Mouse (Mus musculus): ENCODE measurements around the gene Sik3. TPM values are rescaled to one million over a fixed set of nuclear protein-coding genes. Genes with fewer than 3 reads are reported as not detected.
A peak's percentile ranks its signal among the peaks of the same experiment; 100 is the strongest.

Sik3 gene
- total RNA-seq, 2 experiments from 2014 or later: 67.9 to 69.1 TPM

DNA sequence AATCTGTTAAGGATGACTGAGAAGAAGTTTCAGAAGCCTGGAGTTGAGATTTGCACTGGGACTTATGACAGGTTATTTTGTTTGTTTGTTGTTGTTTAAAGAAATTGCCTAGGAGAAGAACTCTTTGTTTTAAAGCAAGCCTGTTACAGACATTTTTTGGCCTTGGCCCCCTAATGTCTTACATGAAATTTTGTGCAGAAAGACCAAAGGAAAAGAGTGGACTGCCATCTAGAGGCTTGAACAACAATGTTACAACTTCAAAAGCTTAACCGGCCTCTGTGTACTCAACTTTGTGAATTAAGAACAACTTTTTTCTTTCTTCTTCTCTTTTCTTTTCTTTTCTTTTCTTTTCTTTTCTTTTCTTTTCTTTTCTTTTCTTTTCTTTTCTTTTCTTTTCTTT is 179.0 kb downstream of the Sik3 start:
- DNase-seq: peak in 1 of 2 experiments; percentile 56

DNA sequence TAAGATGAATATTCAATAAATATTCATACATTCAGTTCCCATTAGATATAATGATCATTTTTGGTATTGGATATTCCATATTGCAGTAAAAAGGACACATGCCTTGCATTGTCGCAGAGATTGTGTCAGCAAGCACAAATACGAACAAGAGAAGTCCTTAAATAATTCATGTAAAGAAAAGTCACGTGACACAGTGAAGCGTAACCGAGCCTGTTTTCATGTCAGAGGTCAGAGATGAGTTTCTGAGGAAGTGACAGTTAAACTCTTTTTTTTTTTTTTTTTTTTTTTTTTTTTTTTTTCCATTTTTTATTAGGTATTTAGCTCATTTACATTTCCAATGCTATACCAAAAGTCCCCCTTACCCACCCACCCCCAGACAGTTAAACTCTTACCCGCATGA is 180.0 kb downstream of the Sik3 start:
- no peak for DNase-seq

DNA sequence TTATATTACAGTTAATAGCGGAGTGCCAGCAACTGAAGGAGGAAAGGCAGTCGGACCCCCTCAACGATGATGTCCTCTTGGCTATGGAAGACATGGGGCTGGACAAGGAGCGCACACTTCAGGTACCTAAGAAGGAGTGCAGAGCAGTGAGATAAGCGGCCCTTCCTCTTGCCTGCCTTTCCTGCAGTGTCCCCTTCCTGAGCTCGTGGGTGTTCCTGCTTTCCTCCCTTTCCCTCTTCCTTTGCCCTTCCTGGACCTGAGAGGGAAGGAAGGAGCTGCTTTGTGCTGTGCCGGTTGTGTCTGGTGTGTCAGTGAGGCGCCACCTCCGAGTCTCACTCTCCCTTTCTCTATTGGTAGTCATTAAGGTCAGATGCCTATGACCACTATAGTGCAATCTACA is 182.2 kb downstream of the Sik3 start:
- DNase-seq: no peak

DNA sequence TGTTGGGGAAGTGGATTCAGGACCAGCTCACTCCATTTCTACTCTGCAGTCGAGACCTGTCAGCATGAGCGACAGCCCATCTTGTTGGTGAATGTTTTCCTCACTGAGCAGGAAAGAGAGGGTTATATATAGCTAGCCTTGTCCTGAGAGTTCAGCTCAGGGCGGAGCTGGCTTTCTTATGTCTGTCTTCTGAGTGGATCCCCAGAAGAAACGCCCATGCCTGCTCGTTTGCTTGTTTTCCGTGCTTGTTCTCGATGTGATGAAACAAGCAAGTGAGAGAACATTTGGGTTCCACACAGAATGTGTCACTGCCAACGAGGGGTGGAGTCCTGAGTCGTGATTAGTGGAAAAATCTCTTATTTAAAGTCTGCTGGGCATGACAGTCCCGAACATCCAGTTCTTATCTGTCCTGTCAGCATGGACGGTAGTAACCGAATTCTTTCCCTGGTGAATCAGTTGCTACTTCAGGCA is 184.1 kb downstream of the Sik3 start:
- peak; percentile 86 to 90 for DNase-seq

DNA sequence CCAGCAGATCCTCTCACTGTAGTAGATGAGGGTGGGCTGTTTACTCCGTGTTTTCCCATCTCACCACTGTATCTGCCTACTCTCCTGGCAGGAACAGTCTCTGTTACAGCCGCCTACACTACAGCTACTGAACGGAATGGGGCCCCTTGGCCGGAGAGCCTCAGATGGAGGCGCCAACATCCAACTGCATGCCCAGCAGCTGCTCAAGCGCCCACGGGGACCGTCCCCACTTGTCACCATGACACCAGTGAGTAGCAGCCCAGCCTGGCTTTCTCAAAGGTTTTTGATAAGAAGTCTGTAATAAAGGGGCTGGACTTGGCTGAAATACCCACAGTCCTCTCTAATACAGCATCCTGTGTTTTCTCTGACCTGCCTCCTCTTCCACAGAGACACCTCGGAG is 185.8 kb downstream of the Sik3 start:
- peak; percentile 58 to 65 for DNase-seq

DNA sequence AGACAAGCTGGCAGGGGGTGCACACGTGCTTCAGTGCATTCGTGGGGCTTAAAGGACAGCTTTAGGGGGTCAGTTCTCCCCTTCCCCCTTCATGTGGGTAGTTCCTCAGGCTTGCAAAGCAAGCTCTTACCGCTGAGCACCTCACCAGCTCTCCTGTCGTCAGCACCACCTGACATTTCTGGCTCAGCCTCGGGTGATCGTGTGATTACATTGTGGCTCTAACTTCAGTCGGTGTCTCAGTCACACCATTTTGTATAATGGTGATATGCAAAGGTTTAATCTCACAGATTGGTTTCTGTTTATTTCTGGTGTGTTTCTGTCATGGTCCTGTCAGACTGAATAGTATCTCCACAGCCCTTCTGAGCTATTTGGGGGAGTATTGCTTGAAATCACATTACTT is 186.3 kb downstream of the Sik3 start:
- DNase-seq: no peak

DNA sequence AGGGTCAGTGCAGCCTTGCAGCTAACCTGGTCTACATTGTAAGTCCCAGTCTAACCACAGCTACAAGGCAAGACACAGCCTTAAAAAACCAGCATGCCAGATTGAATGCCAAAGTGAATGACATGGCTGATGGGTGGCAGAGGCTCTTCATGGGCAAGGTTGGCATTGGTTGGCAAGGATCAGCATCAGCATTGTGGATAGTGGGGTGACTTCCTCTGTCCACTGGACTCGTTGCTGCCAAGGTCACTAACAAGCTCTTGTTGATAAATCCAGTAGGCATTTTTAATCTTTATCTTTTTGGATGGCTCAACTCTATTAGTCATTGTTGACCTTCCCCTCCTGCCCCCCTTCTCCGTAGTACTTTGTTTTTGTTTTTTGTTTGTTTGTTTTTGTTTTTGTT is 187.0 kb downstream of the Sik3 start:
- DNase-seq: peak in 1 of 2 experiments; percentile 60

DNA sequence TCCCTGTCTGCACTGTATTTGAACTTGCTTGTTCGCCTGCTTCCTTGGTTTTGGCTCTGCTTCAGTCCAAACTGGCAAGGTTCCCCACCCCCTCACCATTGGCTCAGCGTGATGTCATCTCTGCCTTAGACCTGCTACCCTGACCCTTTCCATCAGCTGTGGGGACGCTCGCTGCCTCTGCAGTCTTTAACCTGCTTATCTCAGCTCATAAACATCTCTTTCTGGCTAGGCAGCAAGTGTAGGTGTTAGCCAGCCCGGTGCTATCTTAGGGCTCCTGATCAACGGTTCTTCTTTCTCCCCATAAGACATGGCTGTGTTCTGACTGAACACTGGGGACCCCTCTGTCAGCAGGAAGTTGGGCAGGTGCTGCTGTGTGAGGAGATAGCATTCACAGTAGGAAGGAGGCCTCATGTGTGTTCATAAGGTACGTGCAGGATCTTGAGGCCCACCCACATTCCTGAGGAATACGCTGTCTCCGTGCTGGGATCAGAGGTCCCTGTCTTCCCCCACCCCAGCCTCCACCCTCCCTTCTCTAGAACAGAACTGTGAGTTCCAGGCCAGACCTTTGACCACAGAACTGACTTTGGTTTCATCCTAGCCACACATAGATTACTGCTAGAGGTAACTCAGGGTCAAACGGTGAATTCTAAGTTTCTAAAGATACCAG is 194.3 kb downstream of the Sik3 start:
- peak in 1 of 2 experiments; percentile 22 for DNase-seq

DNA sequence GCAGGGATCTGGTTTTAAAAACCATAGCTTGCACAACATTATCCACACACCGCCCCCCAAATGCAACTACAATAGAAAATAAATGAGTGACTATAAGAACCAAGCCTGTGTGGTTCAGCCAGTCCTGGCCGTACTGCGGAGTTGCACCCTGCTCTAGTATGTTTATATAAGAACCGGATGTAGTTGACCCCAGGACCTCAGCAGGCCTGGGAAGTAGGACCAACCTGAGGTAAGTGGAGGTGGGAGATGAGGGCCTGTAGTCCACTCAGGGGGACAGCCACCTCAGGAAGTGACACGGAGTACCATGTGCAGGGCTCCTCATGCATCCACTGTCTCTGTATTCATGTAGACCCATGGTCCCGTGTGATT is 194.9 kb downstream of the Sik3 start:
- DNase-seq: no peak

DNA sequence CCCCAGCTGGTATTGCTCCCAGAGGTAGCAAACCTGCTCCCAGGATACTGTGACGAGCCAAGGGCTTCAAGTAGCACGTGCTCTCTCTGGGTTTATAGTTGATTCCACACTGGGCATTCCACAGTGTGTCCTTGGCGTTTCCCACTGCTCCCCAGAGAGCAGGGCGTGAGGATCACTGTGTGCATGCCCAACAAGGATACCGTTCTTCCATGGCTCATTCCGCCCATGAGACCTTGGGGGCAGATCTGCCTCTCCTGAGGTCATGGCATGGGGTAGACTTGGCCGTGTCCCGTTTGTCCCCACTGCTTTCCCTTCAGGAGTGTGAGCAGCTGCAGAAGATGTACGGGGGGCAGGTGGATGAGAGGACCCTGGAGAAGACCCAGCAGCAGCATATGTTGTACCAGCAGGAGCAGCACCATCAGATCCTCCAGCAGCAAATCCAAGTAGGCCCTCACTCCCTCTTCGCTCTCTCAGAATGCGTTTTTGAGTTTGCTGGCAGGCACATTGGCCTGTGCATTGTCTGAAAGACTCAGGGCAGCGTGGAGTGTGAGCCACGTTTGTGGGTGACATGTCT is 195.9 kb downstream of the Sik3 start:
- DNase-seq: no peak

DNA sequence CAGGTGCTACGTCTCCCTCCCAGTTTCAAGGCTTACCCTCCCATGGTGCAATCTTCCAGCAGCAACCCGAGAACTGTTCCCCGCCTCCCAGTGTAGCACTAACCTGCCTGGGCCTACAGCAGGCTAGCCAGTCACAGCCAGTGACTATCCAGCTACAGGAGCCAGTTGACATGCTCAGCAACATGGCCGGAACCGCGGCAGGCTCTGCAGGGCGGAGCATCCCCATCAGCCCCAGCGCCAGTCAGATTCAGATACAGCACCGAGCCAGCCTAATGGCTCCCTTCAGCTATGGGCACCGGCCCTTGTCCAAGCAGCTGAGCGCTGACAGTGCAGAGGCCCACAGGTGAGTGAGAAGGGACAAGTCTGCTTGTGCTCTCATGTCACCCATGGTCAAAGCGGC is 197.9 kb downstream of the Sik3 start:
- no peak for DNase-seq

DNA sequence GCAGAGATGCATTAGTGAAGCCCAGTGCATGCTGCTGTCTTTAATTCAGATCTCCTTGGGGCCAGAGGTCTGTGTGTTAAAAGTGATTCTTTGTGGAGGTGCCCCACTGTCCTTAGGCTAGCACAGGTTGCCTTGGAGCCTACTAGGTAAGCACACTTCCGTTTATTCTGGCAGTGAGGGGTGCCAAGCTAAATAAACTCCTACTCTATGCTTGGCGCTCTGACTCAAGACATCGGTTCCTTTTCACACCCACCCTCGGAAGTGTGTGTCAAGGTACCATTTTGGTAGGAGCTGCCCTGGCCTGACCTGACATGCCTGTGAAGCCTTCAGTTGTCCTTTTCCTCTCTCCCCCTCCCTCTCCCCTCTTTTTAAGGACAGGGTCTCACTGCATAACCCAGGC is 201.7 kb downstream of the Sik3 start:
- DNase-seq: no peak

DNA sequence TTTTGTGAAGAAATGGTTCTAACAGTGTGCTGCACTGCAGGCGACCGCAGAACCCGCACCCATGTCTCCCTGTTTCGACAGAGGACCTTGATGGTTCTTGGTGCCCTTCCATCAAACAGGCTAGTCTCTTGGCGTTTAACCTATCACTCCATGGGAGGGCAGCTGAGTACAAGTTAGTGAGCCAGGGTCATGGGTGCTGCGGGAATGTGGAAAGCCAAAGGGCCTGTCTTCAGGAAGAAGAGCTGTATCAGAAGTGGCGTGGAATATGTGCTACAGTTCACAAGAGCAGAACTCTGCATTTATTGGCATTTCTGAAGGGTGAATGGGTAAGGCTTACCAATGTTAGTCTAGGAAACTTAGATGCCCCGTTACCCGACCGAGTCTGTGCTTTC is 202.3 kb downstream of the Sik3 start:
- peak in 1 of 2 experiments; percentile 25 for DNase-seq

DNA sequence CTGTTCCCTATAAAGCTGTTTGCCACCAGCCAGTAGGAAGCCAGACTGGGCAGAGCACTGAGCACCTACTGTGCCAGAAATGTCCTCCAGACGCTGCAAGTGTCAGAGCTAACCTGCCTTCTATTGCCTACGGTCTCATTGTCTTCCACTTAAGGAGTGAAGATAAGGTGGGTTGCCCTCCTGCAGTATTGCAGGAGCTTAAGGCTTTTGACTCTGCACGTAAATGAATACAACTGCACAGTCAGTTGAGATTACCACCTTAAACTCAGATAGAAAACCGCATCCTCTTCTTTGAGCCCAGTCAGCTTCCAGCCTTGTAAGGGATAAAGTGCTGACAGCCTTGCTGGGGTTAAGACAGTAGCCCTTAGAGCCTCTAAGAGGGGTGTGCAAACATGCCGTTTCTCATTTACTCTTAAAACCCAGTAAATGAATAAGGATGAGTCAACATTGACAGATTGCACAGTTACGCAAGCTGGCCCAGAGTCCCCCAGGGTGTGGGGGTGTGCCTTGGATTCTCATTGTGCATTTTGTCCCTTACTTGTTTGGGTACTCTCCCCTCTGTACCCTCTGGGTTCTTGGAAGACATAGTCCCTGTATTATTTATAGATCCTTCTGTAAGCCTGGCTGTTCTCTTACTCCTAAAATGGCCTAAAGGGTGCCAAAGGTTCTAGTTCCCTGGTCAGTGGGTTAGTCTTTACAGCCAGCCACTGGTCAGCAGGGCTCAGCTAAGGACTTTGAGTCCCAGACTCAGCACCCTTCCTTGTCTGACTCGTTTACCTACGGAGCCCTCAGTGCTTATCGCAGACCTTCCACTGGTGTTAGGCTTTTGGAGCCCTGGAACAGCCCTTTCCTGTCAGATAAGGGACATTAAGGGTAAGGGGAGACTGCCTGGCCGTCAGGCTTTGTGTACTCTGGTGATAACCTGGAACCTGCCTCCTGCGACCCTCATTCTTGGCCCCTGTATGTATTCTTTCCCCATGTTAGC is 203.0 kb downstream of the Sik3 start:
- DNase-seq: peak; percentile 59 to 62

DNA sequence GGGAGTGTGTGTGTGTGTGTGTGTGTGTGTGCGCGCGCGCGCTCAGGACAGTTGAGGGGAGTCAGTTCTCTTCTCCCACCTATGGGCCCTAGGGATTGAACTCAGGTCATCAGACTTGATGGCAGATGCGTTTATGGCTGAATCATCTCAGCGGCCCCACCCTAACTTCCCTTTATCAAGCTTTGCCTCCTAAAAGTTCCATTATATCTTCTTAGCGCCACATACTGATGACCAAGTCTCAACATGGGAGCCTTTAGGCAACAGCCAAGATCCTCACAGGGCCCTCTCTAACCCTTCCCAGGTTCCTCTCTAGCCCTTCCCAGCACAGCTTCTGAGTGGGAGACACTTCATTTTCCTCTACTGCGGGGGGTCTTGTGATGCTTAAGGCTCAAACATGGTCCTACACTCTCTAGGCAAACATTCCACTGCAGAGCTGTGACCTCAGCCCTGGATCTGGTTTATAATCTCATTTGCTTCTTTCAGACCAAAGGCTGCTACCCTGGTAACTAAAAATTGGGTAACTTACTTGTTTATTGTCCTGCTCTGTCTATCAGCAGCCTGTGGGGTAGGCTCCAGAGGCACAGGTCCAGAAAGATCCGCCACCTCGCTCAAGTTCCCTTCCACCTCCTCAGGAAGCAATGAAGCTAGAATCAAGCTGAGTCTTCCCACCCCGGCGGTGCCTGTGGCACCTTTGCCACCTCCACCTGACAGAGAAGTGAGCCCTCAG is 204.3 kb downstream of the Sik3 start:
- no peak for DNase-seq

DNA sequence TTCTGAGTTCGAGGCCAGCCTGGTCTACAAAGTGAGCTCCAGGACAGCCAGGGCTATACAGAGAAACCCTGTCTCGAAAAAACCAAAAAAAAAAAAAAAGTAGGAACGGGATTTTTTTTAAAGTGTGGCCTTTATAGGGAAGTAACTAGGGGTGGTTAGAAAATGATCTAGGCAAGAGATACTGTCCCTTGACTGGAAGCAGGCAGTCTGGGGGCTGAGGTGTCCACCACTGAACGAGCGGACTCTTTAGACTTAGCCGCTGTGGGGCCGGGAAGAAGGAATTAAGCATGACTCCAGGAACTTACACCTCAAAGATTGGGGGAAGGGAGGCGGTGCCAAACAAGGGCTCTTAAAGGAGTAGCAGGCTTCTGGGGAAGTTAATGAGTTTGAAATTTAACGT is 205.6 kb downstream of the Sik3 start:
- no peak for DNase-seq

DNA sequence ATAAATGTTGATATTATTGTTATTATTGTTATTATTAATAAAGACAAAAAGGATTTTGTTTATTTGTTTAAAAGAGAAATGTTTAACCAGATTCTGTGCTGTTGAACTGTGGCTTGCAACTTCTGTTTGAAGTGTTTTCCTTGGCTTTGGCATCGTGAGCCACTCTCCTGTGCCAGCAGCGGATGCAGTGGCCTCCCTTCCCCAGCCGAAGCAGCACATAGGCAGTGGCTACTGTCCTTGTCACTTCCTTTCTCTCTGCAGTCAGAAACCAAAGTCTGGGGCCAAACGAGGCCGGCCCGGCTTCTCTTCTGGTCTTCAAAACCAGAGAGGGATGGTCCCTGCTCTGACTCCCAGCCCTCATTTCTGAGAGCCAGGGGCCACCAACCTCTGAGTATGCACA is 210.5 kb downstream of the Sik3 start:
- peak in 1 of 2 experiments; percentile 55 for DNase-seq

DNA sequence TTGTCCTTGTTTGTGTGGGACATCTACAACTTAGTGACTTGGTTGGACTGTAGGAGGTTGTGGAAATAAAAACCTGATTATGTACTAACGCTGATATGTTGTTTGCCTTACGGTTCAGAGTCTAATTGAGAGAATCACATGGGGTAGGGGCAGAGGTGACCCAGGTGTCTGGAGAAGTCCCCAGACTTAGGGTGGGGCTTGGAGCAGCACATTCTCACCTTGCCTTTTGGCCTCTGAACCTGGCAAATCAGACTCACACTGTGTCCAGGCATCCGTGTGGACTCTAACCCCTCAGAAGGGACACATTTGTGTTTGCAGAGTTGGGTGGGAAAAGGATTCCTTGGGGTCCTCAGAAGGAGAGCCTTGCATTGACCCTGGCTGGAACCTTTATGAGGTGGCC is 211.5 kb downstream of the Sik3 start:
- no peak for DNase-seq

DNA sequence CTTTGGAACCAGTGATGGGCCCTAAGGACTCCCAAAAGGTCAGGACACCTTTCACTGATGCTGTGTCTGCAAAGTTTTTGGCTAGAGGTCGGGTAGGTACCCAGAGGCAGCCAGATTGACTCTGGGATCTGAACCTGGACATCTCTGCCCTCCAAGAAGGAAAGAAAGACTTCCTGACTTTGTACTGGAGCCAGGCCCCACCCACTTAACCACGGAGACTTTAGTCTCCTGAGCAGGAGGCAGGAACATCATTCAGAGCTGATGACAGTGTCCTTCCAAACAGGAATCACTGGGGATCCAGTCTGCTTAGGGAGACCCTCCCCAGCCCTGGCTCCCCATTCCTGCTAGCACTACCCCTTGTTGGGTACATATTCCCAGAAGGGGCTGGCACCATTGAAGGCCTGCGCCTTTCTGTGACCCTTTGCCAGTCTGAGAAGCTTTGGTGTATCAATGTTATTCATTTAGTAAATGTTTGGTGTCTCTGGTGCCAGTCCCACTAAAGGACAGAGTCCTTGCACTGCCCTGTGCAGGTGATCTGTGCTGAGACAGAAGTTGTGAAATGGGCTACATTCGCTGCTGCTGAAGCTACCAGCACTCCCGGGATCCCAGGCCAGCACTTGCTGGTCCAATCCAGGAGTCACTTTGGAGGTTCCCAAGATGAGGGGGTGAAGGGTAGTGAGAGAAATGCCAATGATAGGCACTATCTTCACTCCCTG is 212.5 kb downstream of the Sik3 start:
- no peak for DNase-seq

DNA sequence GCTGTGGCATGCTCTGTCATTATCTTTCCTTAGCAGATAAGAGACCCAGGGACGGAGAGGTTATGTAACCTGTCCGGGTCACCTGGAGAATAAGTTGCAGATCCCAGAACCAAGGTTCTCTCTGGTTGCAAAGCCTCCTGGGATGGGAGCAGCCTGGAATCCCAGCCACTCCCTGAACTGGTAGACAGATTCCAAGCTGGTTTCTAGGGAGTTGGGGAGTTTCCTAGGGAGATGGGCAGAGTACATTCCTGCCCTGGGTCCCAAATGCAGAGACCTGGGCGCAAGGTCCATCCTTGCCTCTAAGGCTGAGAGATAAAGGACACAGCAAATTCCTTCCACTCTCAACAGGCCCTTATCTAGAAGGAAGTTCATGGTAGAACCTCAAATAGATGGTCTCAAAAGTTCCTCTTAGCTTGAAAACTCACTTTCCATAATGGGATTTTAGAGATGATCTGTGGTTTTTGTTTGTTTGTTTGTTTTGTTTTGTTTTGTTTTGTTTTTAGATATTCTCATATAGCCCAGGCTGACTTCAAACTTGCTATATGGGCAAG is 214.5 kb downstream of the Sik3 start:
- no peak for DNase-seq

DNA sequence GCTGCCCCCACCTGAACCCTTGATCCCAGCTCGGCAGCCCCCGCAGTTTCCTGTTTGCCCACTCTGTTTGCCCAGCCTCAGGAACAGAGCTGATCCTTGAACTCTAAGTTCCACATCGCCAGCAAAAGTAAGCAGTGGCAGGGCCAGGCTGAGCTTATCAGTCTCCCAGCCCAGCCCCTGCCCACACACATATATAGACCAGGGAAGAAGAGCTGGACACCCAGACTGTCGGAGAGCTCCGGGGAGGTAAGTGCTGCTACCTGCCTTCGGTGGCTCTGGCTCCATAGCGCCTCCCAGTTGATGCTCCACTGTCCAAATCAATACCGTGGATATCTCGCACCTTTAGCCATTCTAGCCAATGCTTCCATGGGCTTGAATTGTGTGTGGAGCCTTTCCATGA is 215.9 kb downstream of the Sik3 start, which contains the start of gene Apoa1:
Gene Apoa1 (plus strand): TSS at position 90 of the 400 bp plus-strand sequence.
- no peak for DNase-seq
